Mouse (Mus musculus): ENCODE measurements around the gene Tmem238. TPM values are rescaled to one million over a fixed set of nuclear protein-coding genes. Genes with fewer than 3 reads are reported as not detected.

Tmem238 gene
- polyA plus RNA-seq, 1 experiment from 2014 or later: 14.3 TPM

DNA sequence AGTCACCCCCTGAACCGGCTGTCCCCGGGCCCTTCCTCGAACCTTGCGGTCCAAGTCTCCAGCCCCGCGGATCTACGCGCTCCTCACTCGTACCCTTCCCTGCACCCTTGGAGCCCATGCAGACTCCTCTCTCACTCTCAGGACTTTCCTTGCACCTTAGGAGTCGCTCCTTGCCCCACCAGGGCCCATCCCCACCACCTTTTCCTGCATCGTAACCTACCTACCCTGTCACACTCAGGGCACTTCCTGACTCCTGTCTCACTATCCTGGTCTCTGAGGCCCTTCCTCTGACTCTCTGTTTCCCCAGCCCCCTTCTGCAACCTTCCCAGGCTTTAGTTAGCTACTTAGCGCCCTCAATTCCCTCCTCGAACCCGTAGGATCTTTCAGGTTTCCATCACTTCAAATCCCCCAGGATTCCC is 49.1 kb downstream of the Tmem238 start:
- ATAC-seq (ENCODE audit: low FRiP score, low TSS enrichment): peak; percentile 39
- H3K36me3 ChIP-seq (ENCODE audit: insufficient read depth, low read length): peaks cover 5% of the 10 kb centered on the region
- peak overlapping the region; percentile 95 for H3K27ac ChIP-seq (ENCODE audit: low read length)
- peaks cover 28% of the 10 kb centered on the region for H3K4me1 ChIP-seq (ENCODE audit: insufficient read depth, low read length)
- peak overlapping the region; percentile 87 for H3K4me3 ChIP-seq (ENCODE audit: low read length)
- peak overlapping the region; percentile 89 for H3K4me2 ChIP-seq (replicated peaks; ENCODE audit: low read depth, low read length)
- H3K27me3 ChIP-seq (ENCODE audit: insufficient read depth, low read length): no peaks in the 10 kb centered on the region
- peak overlapping the region; percentile 93 for H3K9ac ChIP-seq (replicated peaks; ENCODE audit: low read length)
- WGBS: under 1% methylated on average over 12 of the region's 14 CpGs
- H3K9me3 ChIP-seq (ENCODE audit: low read length): no peaks in the 10 kb centered on the region

DNA sequence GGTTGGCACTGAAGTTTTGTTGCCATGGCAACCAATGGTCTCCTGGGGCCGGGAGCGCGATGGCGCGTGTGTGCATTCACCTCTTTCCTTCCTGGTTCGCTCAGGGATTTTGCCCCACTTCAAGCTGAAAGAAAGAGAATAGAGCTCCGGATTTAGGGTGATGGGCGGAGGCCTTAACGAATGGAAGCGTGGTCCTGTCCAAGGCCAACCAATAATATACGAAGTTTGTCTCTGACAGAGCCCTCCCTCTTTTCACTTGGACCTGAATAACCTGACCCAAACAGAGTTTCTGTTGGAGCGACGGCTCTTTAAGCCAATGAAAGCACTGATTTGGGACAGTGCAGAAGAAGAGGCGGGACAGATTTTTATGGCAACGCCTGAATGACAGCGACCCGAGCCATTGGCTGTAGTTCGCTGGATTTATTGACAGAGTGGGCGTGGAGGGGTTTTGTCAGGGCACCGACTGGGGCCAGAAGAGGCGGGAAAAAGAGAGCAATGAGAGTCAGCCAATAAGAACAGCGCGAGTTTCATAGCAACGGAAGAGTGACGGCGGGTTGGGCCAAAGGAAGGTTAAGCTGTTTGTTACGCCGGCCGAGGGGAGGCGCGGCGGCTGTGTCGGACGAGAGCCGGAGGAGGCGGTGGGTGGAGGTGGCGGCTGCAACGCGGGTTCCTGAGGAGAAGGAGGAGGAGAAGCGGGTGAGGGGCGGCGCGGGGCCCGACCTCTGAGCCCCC is 49.7 kb downstream of the Tmem238 start, which contains the start of gene Kmt5c:
Gene Kmt5c, plus strand, starts transcription at position 572 of the 732 bp plus-strand sequence.
- Histone ChIP-seq H3K36me3 (ENCODE audit: insufficient read depth, low read length) (peaks cover 5% of the 10 kb centered on the region), H3K27me3 (ENCODE audit: insufficient read depth, low read length) (no peaks in the 10 kb centered on the region), H3K4me2 (replicated peaks; ENCODE audit: low read depth, low read length) (peak within 1 kb of the TSS; percentile 89), H3K9me3 (ENCODE audit: low read length) (no peaks in the 10 kb centered on the region), H3K9ac (replicated peaks; ENCODE audit: low read length) (peak within 1 kb of the TSS; percentile 93), H3K27ac (ENCODE audit: low read length) (peak within 1 kb of the TSS; percentile 95), H3K4me1 (ENCODE audit: insufficient read depth, low read length) (peaks cover 28% of the 10 kb centered on the region), H3K4me3 (ENCODE audit: low read length) (peak within 1 kb of the TSS; percentile 87)
- peak; percentile 98 for ATAC-seq (ENCODE audit: low FRiP score, low TSS enrichment)
- WGBS: under 1% methylated on average over 33 of the region's 44 CpGs

DNA sequence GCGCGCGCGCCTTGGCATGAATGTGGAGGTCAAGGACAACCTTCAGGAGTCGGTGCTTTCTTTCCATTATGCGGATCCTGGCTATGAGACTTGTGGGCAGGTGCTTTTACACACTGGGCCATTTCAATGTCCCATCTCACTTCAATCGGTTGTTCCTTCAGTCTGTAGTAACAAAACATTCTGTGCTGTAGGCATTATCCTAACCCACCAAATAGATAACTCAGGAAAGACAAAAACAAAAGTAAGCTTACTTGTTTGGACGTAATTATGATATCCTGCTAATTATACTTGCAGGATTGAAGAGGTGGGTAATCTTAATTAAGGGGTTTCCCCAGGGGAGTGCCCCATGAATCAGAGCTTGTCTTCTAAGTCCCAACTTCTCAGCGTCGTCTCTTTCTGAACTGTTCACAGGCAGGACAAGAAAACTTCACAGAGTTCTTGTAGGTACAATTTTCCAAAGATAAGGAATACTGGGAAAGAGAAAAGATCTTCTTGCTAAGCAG is 50.4 kb downstream of the Tmem238 start:
- Histone ChIP-seq H3K9me3 (ENCODE audit: low read length) (no peaks in the 10 kb centered on the region), H3K36me3 (ENCODE audit: insufficient read depth, low read length) (peaks cover 2% of the 10 kb centered on the region), H3K27me3 (ENCODE audit: insufficient read depth, low read length) (no peaks in the 10 kb centered on the region), H3K4me2 (replicated peaks; ENCODE audit: low read depth, low read length) (peak overlapping the region; percentile 55), H3K4me3 (ENCODE audit: low read length) (peak overlapping the region; percentile 87), H3K9ac (replicated peaks; ENCODE audit: low read length) (peak overlapping the region; percentile 50), H3K27ac (ENCODE audit: low read length) (peak overlapping the region; percentile 59), H3K4me1 (ENCODE audit: insufficient read depth, low read length) (peaks cover 28% of the 10 kb centered on the region)
- WGBS: 45% methylated on average over 10 of the region's 10 CpGs
- ATAC-seq (ENCODE audit: low FRiP score, low TSS enrichment): no peak

Other genes with a start within 250 kb of the Tmem238 start
- gene Syt5, start 242.1 kb downstream of the Tmem238 start, polyA plus RNA-seq (2015; fragmentation: Nextera tagmentation; extraction: Ambion mirVana): 5.3 and 6.6 TPM in 2 replicates
- gene Ptprh, start 185.6 kb downstream of the Tmem238 start, polyA plus RNA-seq (2015; fragmentation: Nextera tagmentation; extraction: Ambion mirVana): not detected in 2 replicates
- gene Tmem86b, start 158.2 kb downstream of the Tmem238 start, polyA plus RNA-seq (2015; fragmentation: Nextera tagmentation; extraction: Ambion mirVana): 1.2 and 1.3 TPM in 2 replicates
- gene Ppp6r1, start 130.6 kb downstream of the Tmem238 start, polyA plus RNA-seq (2015; fragmentation: Nextera tagmentation; extraction: Ambion mirVana): 3.2 and 5.2 TPM in 2 replicates
- 114 and 118 TPM in 2 replicates for gene Hspbp1, start 104.6 kb downstream of the Tmem238 start, polyA plus RNA-seq (2015; fragmentation: Nextera tagmentation; extraction: Ambion mirVana)
- gene Brsk1, start 99.1 kb downstream of the Tmem238 start, polyA plus RNA-seq (2015; fragmentation: Nextera tagmentation; extraction: Ambion mirVana): 1.2 and 1.3 TPM in 2 replicates
- gene Tmem150b, start 64.4 kb downstream of the Tmem238 start, polyA plus RNA-seq (2015; fragmentation: Nextera tagmentation; extraction: Ambion mirVana): 0.07 and 0.08 TPM in 2 replicates
- gene Kmt5c, start 49.5 kb downstream of the Tmem238 start, polyA plus RNA-seq (2015; fragmentation: Nextera tagmentation; extraction: Ambion mirVana): 99.3 and 104 TPM in 2 replicates
- 71.2 and 71.4 TPM in 2 replicates for gene Cox6b2, start 36.6 kb downstream of the Tmem238 start, polyA plus RNA-seq (2015; fragmentation: Nextera tagmentation; extraction: Ambion mirVana)
- gene Fam71e2, start 18.4 kb downstream of the Tmem238 start, polyA plus RNA-seq (2015; fragmentation: Nextera tagmentation; extraction: Ambion mirVana): not detected in 2 replicates
- gene Il11, start 6.8 kb downstream of the Tmem238 start, polyA plus RNA-seq (2015; fragmentation: Nextera tagmentation; extraction: Ambion mirVana): 0.17 and 0.42 TPM in 2 replicates
- 0.57 and 0.97 TPM in 2 replicates for gene Tmem190, start 6.7 kb downstream of the Tmem238 start, polyA plus RNA-seq (2015; fragmentation: Nextera tagmentation; extraction: Ambion mirVana)
- gene Rpl28, start 3.2 kb upstream of the Tmem238 start, polyA plus RNA-seq (2015; fragmentation: Nextera tagmentation; extraction: Ambion mirVana): 315 and 357 TPM in 2 replicates
- gene Ube2s, start 22.9 kb upstream of the Tmem238 start, polyA plus RNA-seq (2015; fragmentation: Nextera tagmentation; extraction: Ambion mirVana): 355 and 360 TPM in 2 replicates
- 0.84 and 1.1 TPM in 2 replicates for gene Shisa7, start 55.0 kb upstream of the Tmem238 start, polyA plus RNA-seq (2015; fragmentation: Nextera tagmentation; extraction: Ambion mirVana)
- 9.2 and 9.7 TPM in 2 replicates for gene Isoc2b, start 80.6 kb upstream of the Tmem238 start, polyA plus RNA-seq (2015; fragmentation: Nextera tagmentation; extraction: Ambion mirVana)
- 1.2 and 1.4 TPM in 2 replicates for gene Isoc2a, start 87.5 kb upstream of the Tmem238 start, polyA plus RNA-seq (2015; fragmentation: Nextera tagmentation; extraction: Ambion mirVana)
- gene Gm36210, start 116.9 kb upstream of the Tmem238 start, polyA plus RNA-seq (2015; fragmentation: Nextera tagmentation; extraction: Ambion mirVana): not detected in 2 replicates
- 3.6 and 4.2 TPM in 2 replicates for gene Zfp628, start 125.6 kb upstream of the Tmem238 start, polyA plus RNA-seq (2015; fragmentation: Nextera tagmentation; extraction: Ambion mirVana)
- gene Nat14, start 132.4 kb upstream of the Tmem238 start, polyA plus RNA-seq (2015; fragmentation: Nextera tagmentation; extraction: Ambion mirVana): 5.8 and 6.2 TPM in 2 replicates
- gene Ssc5d, start 136.1 kb upstream of the Tmem238 start, polyA plus RNA-seq (2015; fragmentation: Nextera tagmentation; extraction: Ambion mirVana): 2.3 and 2.8 TPM in 2 replicates
- gene Sbk2, start 174.8 kb upstream of the Tmem238 start, polyA plus RNA-seq (2015; fragmentation: Nextera tagmentation; extraction: Ambion mirVana): 0.26 and 0.41 TPM in 2 replicates
- gene Sbk3, start 181.5 kb upstream of the Tmem238 start, polyA plus RNA-seq (2015; fragmentation: Nextera tagmentation; extraction: Ambion mirVana): not detected in 2 replicates
- 31.3 and 40.5 TPM in 2 replicates for gene Zfp579, start 206.5 kb upstream of the Tmem238 start, polyA plus RNA-seq (2015; fragmentation: Nextera tagmentation; extraction: Ambion mirVana)
- gene Zfp524, start 224.8 kb upstream of the Tmem238 start, polyA plus RNA-seq (2015; fragmentation: Nextera tagmentation; extraction: Ambion mirVana): 14.4 and 15.2 TPM in 2 replicates
- gene Fiz1, start 225.0 kb upstream of the Tmem238 start, polyA plus RNA-seq (2015; fragmentation: Nextera tagmentation; extraction: Ambion mirVana): 41.9 and 44.2 TPM in 2 replicates
- 1.7 and 1.9 TPM in 2 replicates for gene Gm44973, start 225.8 kb upstream of the Tmem238 start, polyA plus RNA-seq (2015; fragmentation: Nextera tagmentation; extraction: Ambion mirVana)
- gene Zfp865, start 230.7 kb upstream of the Tmem238 start, polyA plus RNA-seq (2015; fragmentation: Nextera tagmentation; extraction: Ambion mirVana): 6.6 and 7.6 TPM in 2 replicates
- gene Ccdc106, start 230.9 kb upstream of the Tmem238 start, polyA plus RNA-seq (2015; fragmentation: Nextera tagmentation; extraction: Ambion mirVana): 27.1 and 30.3 TPM in 2 replicates
- 1.3 TPM in 1 of 2 replicates, not detected in the other for gene 4632433K11Rik, start 244.5 kb upstream of the Tmem238 start, polyA plus RNA-seq (2015; fragmentation: Nextera tagmentation; extraction: Ambion mirVana)
- 8.1 and 8.2 TPM in 2 replicates for gene Zfp784, start 248.8 kb upstream of the Tmem238 start, polyA plus RNA-seq (2015; fragmentation: Nextera tagmentation; extraction: Ambion mirVana)

Data from kidney, embryonic 16.5 days (tissue).